Mouse (Mus musculus): ENCODE measurements at regions not wholly inside any gene's neighbourhood (a gene's known extent, or its start where the extent isn't known, plus 50 kb on each side); places are given as distances from the start of the nearest gene placed in this dataset.

DNA sequence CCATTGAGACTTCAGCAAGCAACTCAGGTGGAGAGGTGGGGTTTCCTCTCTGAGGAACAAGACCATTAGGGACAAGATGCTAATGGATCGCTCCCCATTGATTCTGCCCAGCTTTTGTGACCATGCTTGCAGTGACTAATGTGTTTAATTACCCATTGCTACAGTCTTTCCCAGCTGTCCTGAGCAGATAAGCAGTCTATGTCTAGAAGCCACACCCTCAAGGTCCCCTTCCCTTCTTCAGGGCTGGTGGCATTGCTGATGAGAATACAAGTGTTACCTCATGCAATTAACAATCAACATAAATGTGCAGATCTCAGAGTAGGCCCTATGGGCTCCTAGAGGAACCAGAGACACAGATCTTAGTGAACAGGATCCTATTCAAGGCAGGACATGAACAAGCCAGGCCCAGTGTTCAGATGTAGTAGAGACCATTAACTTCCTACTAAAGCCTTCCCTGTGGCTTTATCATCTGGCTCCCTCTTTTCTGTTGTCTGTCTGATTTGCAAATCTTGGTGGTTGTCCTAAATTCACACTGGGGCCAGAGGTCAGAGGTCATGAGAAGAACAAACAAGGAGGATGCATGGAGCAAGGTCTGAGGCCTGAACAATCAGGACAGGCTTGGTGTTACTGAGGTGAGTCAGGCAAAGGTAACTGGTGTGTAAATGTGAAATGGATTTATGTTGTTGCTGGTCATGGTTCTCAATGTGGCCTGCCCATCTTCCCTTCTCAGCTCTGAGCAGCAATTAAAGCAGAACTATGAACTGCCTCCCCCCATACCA, 56.8 kb downstream of the Odc1 start:
- WGBS, result 60% methylated on average over 1 of the region's 1 CpGs
- ATAC-seq (ENCODE audit: low FRiP score, low TSS enrichment), result no peak

DNA sequence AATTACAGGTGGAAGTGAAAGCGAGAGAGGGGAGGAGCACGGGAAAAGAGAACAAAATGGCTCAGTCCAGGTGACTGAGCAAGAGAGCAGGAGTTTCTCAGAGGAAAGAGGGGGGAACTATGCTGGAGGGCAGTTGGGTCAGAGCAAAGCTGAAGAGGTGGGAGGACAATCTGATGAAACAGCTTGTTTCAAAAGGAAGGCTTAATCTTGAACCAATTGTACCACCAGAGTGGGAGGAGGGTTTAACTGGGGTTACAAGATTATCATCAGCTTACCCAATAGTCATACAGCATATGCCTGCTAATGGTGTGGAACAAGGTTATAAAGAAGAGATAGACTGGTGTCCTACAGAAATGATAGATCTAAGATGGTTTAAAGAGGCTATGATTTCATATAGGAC, 59.0 kb downstream of the Odc1 start:
- ATAC-seq (ENCODE audit: low FRiP score, low TSS enrichment), result no peak
- Histone ChIP-seq H3K4me3 (ENCODE audit: low read length) (no peak overlapping the region), H3K9me3 (ENCODE audit: control insufficient read depth, low read length) (0 out of 2 replicates have a peak, but pooled peaks cover 3% of the 10 kb centered on the region), H3K4me1 (ENCODE audit: control insufficient read depth, insufficient read depth, low read length) (no peaks in the 10 kb centered on the region), H3K27ac (ENCODE audit: low read depth, low read length) (no peak overlapping the region), H3K4me2 (replicated peaks; ENCODE audit: low read depth, low read length) (no peak overlapping the region), H3K27me3 (ENCODE audit: control insufficient read depth, insufficient read depth, low read length) (no peaks in the 10 kb centered on the region), H3K9ac (ENCODE audit: low read depth, low read length) (no peak overlapping the region), H3K36me3 (ENCODE audit: control insufficient read depth, insufficient read depth, low read length) (no peaks in the 10 kb centered on the region)
- WGBS, result 87% methylated on average over 2 of the region's 2 CpGs

More for the DNA sequence above, 56.8 kb downstream of the Odc1 start:
- 0 out of 2 replicates have a peak, but pooled peaks cover 3% of the 10 kb centered on the region for H3K9me3 ChIP-seq (ENCODE audit: control insufficient read depth, low read length)
- H3K36me3 ChIP-seq (ENCODE audit: control insufficient read depth, insufficient read depth, low read length), result no peaks in the 10 kb centered on the region
- no peak overlapping the region for H3K4me3 ChIP-seq (ENCODE audit: low read length)
- H3K27me3 ChIP-seq (ENCODE audit: control insufficient read depth, insufficient read depth, low read length), result no peaks in the 10 kb centered on the region
- no peak overlapping the region for H3K27ac ChIP-seq (ENCODE audit: low read depth, low read length)
- no peaks in the 10 kb centered on the region for H3K4me1 ChIP-seq (ENCODE audit: control insufficient read depth, insufficient read depth, low read length)
- no peak overlapping the region for H3K4me2 ChIP-seq (replicated peaks; ENCODE audit: low read depth, low read length)
- no peak overlapping the region for H3K9ac ChIP-seq (ENCODE audit: low read depth, low read length)

DNA sequence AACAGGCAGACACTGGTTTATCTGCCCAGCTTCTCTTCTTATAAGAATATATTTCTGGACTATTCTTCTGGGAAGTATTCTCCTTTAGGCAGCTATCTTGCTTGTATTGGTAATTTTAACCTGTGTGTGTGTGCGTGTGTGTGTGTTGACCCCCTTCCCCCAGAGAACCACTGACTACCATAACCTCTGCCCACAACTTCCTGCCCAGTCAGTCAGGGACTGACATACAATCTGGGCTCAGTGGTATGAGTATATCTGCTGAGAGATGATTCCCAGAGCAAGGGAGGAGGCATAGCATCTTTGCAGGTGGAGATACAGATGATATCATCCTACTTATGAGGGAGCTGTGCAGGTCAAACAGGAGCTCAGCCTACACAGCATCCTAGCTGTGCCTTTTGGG, 65.8 kb downstream of the Odc1 start:
- H3K9me3 ChIP-seq (ENCODE audit: control insufficient read depth, low read length), result no peaks in the 10 kb centered on the region
- H3K9ac ChIP-seq (ENCODE audit: low read depth, low read length), result no peak overlapping the region
- no peak overlapping the region for H3K4me3 ChIP-seq (ENCODE audit: low read length)
- H3K4me2 ChIP-seq (replicated peaks; ENCODE audit: low read depth, low read length), result no peak overlapping the region
- H3K4me1 ChIP-seq (ENCODE audit: control insufficient read depth, insufficient read depth, low read length), result no peaks in the 10 kb centered on the region
- 66% methylated on average over 1 of the region's 1 CpGs for WGBS
- no peaks in the 10 kb centered on the region for H3K27me3 ChIP-seq (ENCODE audit: control insufficient read depth, insufficient read depth, low read length)
- no peak for ATAC-seq (ENCODE audit: low FRiP score, low TSS enrichment)
- no peak overlapping the region for H3K27ac ChIP-seq (ENCODE audit: low read depth, low read length)
- H3K36me3 ChIP-seq (ENCODE audit: control insufficient read depth, insufficient read depth, low read length), result no peaks in the 10 kb centered on the region

DNA sequence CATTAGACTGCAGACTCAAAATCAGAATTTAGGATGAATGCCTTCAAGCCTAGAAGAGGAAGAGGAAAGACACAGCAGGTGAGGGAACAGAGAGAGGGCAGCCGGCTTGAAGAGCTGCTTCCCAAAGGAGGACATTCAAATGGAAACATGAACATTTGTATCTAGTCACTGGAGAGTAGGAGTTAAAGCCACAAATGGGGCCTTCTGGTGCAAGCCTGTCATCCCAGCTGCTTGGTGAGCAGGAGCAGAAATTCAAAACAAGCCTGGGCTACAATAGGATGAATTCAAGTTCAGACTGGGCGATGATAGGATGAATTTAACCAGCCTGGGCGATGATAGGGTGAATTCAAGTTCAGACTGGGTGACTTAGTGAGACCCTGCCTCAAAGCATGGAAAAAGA, 67.4 kb downstream of the Odc1 start:
- H3K36me3 ChIP-seq (ENCODE audit: control insufficient read depth, insufficient read depth, low read length), result no peaks in the 10 kb centered on the region
- no peak overlapping the region for H3K4me3 ChIP-seq (ENCODE audit: low read length)
- ATAC-seq (ENCODE audit: low FRiP score, low TSS enrichment), result no peak
- H3K4me1 ChIP-seq (ENCODE audit: control insufficient read depth, insufficient read depth, low read length), result no peaks in the 10 kb centered on the region
- H3K9ac ChIP-seq (ENCODE audit: low read depth, low read length), result no peak overlapping the region
- 81% methylated on average over 3 of the region's 3 CpGs for WGBS
- H3K27me3 ChIP-seq (ENCODE audit: control insufficient read depth, insufficient read depth, low read length), result no peaks in the 10 kb centered on the region
- H3K9me3 ChIP-seq (ENCODE audit: control insufficient read depth, low read length), result no peaks in the 10 kb centered on the region
- no peak overlapping the region for H3K27ac ChIP-seq (ENCODE audit: low read depth, low read length)
- no peak overlapping the region for H3K4me2 ChIP-seq (replicated peaks; ENCODE audit: low read depth, low read length)

DNA sequence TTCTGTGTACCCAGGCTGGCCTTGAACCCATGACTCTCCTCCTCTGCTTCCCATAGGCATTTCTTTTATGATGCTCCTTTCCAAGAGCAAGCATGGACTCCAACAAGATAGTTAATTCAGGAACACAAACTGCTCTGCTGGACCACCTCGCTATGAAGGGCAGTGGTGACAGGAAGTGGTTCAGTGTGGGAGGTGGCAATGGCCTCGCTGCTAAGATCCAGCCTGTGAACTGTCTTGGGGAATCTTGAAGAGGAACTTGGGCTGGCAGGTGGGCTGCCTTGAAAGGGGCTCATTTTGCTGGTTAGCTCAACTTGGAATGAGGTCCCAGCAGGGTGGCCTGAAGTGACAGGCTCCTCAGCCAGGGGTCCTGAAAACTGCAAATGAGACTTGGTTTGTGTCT, 72.4 kb upstream of the Hpcal1 start:
- Histone ChIP-seq H3K9ac (ENCODE audit: low read depth, low read length) (no peak overlapping the region), H3K4me3 (ENCODE audit: low read length) (no peak overlapping the region), H3K36me3 (ENCODE audit: control insufficient read depth, insufficient read depth, low read length) (no peaks in the 10 kb centered on the region), H3K4me2 (replicated peaks; ENCODE audit: low read depth, low read length) (no peak overlapping the region), H3K9me3 (ENCODE audit: control insufficient read depth, low read length) (no peaks in the 10 kb centered on the region), H3K4me1 (ENCODE audit: control insufficient read depth, insufficient read depth, low read length) (no peaks in the 10 kb centered on the region), H3K27me3 (ENCODE audit: control insufficient read depth, insufficient read depth, low read length) (no peaks in the 10 kb centered on the region), H3K27ac (ENCODE audit: low read depth, low read length) (no peak overlapping the region)
- no peak for ATAC-seq (ENCODE audit: low FRiP score, low TSS enrichment)
- 23% methylated on average over 2 of the region's 2 CpGs for WGBS

DNA sequence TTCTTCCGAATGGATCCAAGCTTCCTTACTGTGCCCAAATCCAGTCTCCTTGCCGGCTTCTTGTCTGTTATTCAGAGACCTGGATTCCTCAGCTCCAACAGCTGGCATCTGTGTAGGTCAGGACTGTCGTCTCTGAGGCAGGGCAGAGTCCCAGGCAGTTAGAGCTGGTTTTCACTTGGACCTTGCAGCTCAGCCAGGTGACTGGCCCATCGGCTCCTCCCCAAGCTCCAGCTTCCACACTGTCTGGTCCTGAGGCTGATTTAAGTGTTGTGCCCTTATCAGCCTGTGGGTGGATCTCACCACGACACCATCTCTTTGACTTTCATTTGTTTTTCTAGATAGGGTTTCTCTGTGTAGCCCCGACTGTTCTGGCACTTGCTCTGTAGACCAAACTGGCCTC, 70.4 kb upstream of the Hpcal1 start:
- no peak overlapping the region for H3K9ac ChIP-seq (ENCODE audit: low read depth, low read length)
- no peaks in the 10 kb centered on the region for H3K36me3 ChIP-seq (ENCODE audit: control insufficient read depth, insufficient read depth, low read length)
- H3K9me3 ChIP-seq (ENCODE audit: control insufficient read depth, low read length), result no peaks in the 10 kb centered on the region
- H3K4me1 ChIP-seq (ENCODE audit: control insufficient read depth, insufficient read depth, low read length), result no peaks in the 10 kb centered on the region
- no peak overlapping the region for H3K4me3 ChIP-seq (ENCODE audit: low read length)
- no peaks in the 10 kb centered on the region for H3K27me3 ChIP-seq (ENCODE audit: control insufficient read depth, insufficient read depth, low read length)
- ATAC-seq (ENCODE audit: low FRiP score, low TSS enrichment), result peak; percentile 29; the same call in 1 of the 2 replicates
- 44% methylated on average over 6 of the region's 6 CpGs for WGBS
- no peak overlapping the region for H3K27ac ChIP-seq (ENCODE audit: low read depth, low read length)
- no peak overlapping the region for H3K4me2 ChIP-seq (replicated peaks; ENCODE audit: low read depth, low read length)

DNA sequence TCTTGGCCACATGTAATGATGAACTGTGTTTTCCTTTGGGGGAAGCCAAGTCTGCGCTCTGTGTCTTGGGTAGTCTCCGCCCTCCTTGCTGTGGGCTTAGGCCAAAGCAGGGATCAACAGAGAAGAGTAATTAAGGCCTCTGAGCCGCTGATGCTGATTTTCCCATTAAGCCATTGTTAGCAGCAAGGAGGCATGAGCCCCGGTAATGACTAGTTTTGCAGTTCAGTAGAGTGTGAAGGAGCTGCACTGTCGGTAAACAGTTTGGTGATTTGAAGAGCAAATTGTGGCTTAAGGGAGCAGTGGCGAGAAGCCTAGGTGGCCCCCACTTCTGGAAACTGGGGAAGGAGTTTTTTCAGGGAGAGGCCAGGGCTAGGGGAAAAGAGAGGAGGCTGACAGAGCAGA, 69.2 kb upstream of the Hpcal1 start:
- H3K27ac ChIP-seq (ENCODE audit: low read depth, low read length), result peak overlapping the region; percentile 51; the same call in 1 of the 2 replicates
- H3K9ac ChIP-seq (ENCODE audit: low read depth, low read length), result no peak overlapping the region
- no peak overlapping the region for H3K4me3 ChIP-seq (ENCODE audit: low read length)
- 32% methylated on average over 6 of the region's 6 CpGs for WGBS
- H3K27me3 ChIP-seq (ENCODE audit: control insufficient read depth, insufficient read depth, low read length), result no peaks in the 10 kb centered on the region
- no peaks in the 10 kb centered on the region for H3K9me3 ChIP-seq (ENCODE audit: control insufficient read depth, low read length)
- H3K4me1 ChIP-seq (ENCODE audit: control insufficient read depth, insufficient read depth, low read length), result no peaks in the 10 kb centered on the region
- peak; percentile 41; the same call in 1 of the 2 replicates for ATAC-seq (ENCODE audit: low FRiP score, low TSS enrichment)
- no peak overlapping the region for H3K4me2 ChIP-seq (replicated peaks; ENCODE audit: low read depth, low read length)
- no peaks in the 10 kb centered on the region for H3K36me3 ChIP-seq (ENCODE audit: control insufficient read depth, insufficient read depth, low read length)

DNA sequence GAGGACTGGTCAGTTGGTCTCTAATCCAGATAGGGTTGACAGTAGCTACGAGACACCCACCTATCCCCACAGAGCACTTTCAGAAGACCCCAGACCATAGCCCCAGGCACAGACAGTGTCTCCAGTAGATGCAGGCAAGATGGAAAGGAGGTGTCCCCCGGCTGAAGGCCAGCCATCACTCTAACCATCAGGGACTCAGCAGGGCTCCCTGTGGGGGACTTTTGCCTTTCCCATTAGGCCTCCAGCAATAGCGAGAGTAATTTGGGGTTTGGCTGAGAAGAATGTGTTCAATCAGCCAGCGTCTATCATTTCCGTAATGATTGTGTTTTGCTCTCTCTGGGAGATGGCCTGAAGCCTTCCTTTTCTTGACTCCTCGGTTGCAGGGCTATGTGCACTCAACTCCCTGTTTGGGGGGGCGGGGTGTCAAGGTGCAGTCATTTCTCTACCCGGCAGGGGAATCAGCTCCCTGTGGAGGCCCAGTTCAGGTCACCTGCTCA, 68.1 kb upstream of the Hpcal1 start:
- H3K36me3 ChIP-seq (ENCODE audit: control insufficient read depth, insufficient read depth, low read length), result no peaks in the 10 kb centered on the region
- no peak overlapping the region; the same call in 1 of the 2 replicates for H3K27ac ChIP-seq (ENCODE audit: low read depth, low read length)
- no peaks in the 10 kb centered on the region for H3K27me3 ChIP-seq (ENCODE audit: control insufficient read depth, insufficient read depth, low read length)
- WGBS, result 60% methylated on average over 8 of the region's 8 CpGs
- no peak overlapping the region for H3K4me2 ChIP-seq (replicated peaks; ENCODE audit: low read depth, low read length)
- H3K4me1 ChIP-seq (ENCODE audit: control insufficient read depth, insufficient read depth, low read length), result no peaks in the 10 kb centered on the region
- H3K4me3 ChIP-seq (ENCODE audit: low read length), result no peak overlapping the region
- ATAC-seq (ENCODE audit: low FRiP score, low TSS enrichment), result no peak
- H3K9me3 ChIP-seq (ENCODE audit: control insufficient read depth, low read length), result no peaks in the 10 kb centered on the region
- no peak overlapping the region for H3K9ac ChIP-seq (ENCODE audit: low read depth, low read length)

DNA sequence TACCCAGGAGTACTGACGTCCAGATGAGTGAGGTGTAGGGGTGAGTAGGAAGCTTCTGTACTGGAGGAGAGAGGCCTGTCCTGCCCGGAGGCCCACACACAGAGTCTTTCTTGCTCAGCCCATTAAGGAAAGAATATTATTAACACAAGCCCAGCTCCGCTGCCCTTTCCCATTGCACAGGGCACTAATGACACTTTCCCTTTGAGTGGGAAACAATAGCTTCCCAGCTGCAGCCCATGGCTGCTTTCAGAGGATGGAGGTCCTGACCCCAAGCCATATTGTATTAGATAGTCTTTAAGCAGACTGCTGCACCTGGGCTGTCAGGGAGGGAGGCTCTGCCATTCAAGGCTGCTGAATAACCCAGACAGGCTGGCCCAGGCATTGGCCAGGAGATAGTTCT, 64.6 kb upstream of the Hpcal1 start:
- Histone ChIP-seq H3K4me3 (ENCODE audit: low read length) (no peak overlapping the region), H3K4me1 (ENCODE audit: control insufficient read depth, insufficient read depth, low read length) (no peaks in the 10 kb centered on the region), H3K27me3 (ENCODE audit: control insufficient read depth, insufficient read depth, low read length) (no peaks in the 10 kb centered on the region), H3K9ac (ENCODE audit: low read depth, low read length) (no peak overlapping the region), H3K9me3 (ENCODE audit: control insufficient read depth, low read length) (no peaks in the 10 kb centered on the region), H3K27ac (ENCODE audit: low read depth, low read length) (no peak overlapping the region), H3K36me3 (ENCODE audit: control insufficient read depth, insufficient read depth, low read length) (no peaks in the 10 kb centered on the region), H3K4me2 (replicated peaks; ENCODE audit: low read depth, low read length) (no peak overlapping the region)
- WGBS, result 25% methylated on average over 3 of the region's 3 CpGs
- ATAC-seq (ENCODE audit: low FRiP score, low TSS enrichment), result peak; percentile 25; the same call in 1 of the 2 replicates
